Mouse (Mus musculus): ENCODE measurements around the gene Nipa1. TPM values are rescaled to one million over a fixed set of nuclear protein-coding genes. Genes with fewer than 3 reads are reported as not detected.
A peak's percentile ranks its signal among the peaks of the same experiment; 100 is the strongest.
"Not testable (repeated sequence)": the region's sequence is repeated elsewhere in the genome, so short reads cannot be mapped to it uniquely, and the experiment has no call there.

Gene Nipa1
- polyA plus RNA-seq (2015; fragmentation: Nextera tagmentation; extraction: Ambion mirVana), result 0.83 and 1.0 TPM in 2 replicates

DNA sequence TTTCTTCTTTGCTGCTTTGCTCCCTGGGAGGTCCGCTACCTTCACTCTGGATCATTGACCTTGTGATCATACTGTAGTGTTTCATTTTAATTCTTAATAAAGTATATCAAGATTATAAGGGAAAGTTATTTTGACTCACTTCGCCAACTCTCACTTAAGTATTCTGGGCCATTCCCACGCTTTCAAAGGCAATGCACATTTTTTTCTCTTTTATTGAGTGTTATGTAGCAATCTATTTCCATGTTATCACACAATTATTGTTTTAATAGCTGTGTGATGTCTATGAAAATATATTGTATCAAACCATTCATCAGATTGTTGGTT, at the start of gene Nipa1:
Nipa1 (minus strand) TSS at position 25 of the 324 bp plus-strand sequence.
- DNase-seq (ENCODE audit: low spot score), result no peak

DNA sequence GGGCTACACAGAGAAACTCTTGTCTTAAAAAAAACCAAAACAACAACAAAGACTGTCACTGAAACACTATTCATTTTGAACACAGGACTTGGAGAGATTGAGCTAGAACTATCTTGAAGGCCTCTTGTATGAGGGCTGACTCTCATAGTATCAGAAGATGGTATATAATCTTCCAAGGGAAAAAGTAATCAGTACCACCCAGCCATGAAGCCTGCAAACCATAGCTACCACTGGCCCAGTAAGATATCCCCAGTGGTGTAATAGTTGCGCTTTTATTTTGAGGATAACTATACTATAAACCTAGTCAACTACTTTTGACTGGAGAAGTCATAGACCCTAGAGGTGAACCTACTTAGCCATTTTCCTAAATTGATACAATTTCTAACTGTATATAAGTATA, 46.9 kb upstream of the Nipa1 start:
- DNase-seq (ENCODE audit: low spot score), result no peak

DNA sequence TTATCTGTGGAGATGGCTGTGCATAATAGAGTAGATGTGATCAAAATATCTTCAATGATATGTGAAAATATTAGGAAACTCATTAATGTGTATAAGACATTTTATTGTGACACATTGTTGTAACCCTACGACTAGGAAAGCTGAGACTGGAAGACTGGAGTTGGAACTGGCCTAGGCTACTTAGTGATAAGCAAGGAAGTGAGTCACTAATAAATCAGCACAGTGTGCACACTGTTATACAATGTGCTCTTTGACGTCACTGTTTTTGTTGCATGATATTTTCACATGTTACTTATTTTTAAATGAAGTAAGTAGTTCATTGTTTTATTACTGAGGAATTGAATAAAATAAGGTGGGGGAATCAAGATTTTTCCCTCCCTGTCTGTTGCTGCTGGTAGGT, 46.4 kb upstream of the Nipa1 start:
- DNase-seq (ENCODE audit: low spot score), result no peak

DNA sequence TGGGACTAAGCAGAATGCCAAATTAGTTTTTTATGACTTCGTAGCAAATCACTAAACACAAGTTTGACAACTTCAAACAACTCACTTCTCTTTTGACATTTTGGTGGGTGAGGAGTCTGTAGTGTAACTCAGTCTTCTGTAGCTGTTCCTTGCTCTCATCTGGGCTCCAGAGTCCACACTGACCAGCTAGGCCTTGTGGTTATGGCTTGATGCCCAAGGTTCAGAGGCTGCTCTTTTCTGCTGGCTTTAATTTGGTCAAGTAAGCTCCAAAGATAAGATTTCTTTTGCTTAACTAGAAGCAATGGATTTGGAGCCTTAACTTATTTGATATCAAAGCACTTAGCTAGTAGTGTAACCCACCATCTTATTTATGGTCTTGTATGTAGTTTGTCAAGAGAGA, 45.1 kb upstream of the Nipa1 start:
- DNase-seq (ENCODE audit: low spot score), result no peak

DNA sequence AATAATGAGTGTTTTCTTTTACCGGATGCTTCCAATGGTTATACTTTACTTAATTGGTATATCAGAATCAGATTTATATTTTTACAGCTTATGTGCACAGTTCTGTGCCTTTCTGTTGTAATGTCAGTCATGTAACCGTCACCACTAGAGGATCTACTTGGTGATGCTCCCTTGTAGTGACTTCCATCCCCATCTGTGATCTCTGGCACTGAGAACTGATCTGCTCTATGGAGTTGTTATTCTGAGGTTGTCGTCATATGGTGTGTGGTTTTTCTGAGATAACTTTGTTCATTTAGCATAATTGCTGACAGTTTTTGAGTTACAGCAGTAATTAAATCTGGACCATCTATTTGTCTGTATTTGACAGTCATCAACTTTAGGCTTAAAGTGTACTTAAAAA, 35.6 kb upstream of the Nipa1 start:
- no peak for DNase-seq (ENCODE audit: low spot score)

DNA sequence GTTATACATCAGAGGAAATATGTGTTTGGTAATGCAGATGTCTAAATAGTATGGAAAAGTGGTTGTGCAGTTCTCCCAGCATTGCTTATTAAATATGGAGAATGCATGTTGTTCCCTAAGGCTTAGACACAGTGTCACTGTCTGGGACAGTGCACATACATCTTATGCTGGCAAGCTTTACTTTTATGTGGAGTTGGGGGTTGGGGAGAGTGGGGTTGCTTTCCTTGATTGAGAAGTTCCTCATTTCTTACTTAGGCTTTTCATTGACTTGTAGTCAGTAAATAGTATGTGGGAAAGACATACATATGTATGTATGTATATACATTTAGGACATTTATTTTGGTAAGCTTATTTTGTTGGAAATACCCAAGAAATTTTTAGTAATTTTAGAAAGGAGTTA, 33.2 kb upstream of the Nipa1 start:
- DNase-seq (ENCODE audit: low spot score), result no peak

DNA sequence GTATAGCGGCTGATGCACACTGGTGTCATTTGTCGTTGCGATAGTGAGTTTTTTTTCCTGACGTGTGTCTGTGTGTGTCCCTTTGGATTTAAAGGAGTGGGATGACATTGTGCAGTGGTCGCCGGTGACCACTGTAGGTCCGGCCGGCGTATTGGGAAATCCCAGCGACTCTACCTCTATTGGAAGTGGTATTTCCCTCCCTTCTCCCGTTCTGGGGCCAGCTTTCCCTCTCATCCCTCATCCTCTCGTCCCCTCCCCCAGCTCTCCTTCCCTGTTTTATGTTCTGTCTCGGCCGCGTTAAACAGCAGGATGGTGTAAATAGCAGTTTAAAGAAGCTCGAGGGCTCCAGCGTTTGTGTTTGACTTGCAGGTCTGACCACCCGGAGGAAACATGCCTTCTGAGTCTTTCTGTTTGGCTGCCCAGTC, 30.7 kb upstream of the Nipa1 start:
- no peak for DNase-seq (ENCODE audit: low spot score)

DNA sequence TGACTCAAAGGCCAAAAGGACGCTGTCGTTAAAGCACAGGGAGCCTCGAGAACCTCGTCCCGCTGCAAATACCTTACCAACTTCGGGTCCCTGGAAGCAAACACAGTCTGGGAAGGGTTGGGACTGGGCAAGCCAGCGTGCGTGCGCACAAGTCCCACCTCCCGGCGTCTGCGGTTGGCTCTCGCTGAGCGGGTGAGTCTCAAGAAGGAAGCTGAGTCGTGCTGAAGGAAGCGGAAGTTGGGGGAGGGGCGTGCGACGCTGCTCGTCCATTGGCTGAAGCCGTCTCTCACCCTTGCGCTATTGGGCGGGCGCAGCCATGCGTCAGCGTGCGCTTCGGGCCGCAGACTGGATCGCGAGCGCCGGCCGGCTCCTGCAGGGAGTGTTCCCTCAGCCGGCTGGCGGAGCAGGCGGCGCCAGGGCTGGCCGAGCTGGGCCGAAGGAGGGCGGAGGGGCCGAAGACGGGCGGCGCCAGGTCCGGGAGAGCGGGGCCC, 30.1 kb upstream of the Nipa1 start, which contains the start of gene Herc2:
Herc2 (plus strand) TSS at position 366 of the 491 bp plus-strand sequence.
- peak; percentile 98 for DNase-seq (ENCODE audit: low spot score)

DNA sequence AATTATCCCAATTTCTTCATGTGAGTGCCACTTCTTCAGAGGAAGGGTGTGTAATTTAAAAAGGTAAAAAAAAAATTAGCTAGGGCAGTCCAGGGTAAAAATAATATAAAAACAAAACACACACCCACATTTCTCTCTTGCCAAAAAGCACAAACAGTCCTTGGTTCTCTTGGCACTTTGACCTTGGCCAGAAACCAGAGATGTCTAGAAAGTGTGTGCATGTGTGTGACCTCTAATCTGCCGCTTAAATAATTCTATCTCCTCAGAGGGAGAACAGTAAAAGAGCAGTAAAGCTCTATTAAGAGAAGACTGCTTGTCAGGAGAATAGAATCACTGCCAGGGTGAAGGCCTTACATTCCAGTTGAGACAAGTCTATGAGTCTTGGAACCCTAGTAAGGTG, 27.4 kb upstream of the Nipa1 start:
- DNase-seq (ENCODE audit: low spot score), result no peak

DNA sequence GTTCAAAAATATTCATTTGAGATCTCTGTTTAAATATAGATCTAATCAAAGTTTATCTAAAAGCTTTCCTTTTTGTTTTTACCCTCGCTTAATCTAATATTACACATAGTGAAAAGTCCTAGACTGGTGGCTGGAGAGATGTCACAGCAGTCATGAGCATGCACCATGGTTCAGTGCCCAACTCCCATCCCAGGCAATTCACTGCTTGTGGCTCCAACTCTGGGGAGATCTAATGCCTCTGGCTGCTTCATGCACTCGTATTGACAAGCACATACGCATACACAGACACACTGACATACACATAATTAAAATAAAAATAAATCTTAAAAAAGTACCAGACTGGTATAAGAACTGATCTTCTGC, 24.5 kb upstream of the Nipa1 start:
- DNase-seq (ENCODE audit: low spot score), result no peak

DNA sequence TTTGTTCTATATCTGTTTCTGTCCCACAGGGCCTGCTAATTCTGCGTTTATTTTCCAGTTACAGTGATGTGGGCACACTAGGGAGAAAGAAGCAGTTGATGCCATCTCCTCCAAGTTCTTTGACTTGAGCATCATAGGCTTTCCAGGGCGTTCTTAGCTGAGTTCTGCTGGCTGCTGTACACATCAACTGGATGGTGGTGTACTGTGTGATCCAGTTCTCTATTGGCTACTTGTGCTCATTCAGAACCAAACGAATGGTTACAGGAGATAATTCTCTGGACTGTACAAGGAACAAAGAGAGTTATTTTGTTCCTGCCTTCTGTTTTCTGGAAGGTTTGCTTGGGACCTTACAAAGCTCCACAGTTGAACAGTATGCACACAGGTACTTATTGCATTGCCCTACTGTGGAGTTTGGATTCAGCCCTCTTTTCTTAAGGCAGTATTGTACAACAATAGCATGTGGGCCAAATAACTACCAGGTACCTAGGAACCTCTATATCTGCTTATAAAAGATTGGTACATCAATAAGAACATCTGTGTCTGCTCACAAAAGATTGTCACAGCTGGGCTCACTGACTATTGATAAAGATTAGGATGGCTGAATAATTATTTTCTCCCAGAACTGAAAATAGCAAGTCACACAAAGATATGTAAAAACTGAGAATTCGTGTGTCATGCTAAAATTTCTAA, 24.0 kb upstream of the Nipa1 start:
- no peak for DNase-seq (ENCODE audit: low spot score)

DNA sequence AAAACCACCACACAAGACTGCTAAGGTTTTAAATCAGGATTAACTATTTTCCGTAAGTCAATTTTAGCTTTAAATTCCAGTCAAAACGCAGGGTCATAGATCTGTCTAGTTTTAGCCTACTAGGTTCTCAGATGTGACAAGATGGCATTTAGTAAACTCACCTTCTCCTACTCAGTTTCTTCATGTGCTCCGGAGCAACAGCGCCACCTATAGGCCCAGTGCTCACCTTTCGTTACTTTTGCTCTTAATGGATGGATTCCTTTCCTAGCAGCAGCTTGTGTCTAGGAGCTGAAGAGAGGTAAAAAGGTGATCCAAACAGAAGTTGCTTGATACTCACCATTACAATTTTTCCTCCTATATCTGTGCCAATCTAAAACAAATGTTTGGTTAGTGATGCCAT, 22.6 kb upstream of the Nipa1 start:
- DNase-seq (ENCODE audit: low spot score), result peak; percentile 74

DNA sequence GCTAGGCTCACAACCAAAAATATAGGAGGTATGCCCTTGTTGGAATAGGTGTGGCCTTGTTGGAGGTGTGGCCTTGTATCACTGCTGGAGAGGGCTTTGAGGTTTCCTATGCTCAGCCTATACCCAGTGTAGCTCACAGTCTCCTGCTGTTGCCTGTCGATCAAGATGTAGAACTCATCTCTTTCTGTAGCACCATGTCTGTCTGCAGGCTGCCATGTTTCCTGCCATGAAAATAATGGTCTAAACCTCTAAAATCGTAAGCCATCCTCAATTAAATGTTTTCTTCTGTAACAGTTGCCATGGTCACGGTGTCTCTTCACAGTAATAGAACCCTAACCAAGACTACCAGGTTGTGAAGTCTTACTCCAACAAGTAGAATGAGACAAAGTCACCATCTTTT, 3.8 kb upstream of the Nipa1 start:
- DNase-seq (ENCODE audit: low spot score), result no peak

DNA sequence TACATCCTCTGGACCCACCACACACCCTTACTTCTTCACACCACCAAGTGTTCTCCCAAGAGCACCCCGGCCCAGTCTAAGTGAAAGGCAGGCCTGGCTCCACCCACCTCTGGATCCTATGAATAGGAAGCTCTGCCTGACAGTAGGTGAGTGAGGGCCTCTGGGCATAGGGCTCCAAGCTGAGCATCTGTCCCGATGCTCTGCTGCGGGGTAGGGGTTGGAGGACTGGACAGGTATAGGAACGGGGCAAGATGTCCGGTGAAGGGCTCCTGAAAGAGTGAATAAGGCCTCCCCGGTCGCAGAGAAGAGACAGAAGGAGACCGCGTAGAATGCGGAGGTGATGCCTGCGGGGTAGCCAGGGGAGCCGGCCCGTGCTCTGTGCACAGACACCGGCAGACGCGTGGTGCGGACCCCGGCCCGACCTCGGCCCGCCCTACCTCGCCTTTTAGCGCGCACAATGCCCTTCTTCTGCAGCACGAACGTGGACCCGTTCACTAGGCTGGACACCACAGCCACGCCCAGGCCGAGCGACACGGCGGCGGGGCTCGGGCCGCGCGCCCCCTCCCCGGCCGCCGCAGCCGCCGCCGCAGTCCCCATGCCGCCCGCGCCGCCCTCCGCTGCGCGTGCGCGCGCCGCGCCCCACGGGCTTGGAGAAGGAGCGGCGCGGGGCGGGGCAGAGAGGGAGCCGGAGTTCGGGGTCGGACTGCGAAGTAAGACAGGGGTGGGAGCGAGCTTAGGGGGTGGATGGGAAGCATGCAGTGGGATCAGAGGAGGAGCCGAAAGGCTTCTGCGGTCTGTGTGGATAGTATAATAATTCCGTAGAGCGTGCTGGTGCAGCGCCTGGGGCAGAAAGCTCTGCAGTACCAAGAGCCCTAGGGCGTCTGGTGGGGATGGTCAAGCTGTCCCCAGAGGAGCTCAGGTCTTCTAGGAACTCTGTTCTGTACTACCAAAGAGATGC, 503 bp downstream of the Nipa1 start:
- DNase-seq (ENCODE audit: low spot score), result peak; percentile 27

DNA sequence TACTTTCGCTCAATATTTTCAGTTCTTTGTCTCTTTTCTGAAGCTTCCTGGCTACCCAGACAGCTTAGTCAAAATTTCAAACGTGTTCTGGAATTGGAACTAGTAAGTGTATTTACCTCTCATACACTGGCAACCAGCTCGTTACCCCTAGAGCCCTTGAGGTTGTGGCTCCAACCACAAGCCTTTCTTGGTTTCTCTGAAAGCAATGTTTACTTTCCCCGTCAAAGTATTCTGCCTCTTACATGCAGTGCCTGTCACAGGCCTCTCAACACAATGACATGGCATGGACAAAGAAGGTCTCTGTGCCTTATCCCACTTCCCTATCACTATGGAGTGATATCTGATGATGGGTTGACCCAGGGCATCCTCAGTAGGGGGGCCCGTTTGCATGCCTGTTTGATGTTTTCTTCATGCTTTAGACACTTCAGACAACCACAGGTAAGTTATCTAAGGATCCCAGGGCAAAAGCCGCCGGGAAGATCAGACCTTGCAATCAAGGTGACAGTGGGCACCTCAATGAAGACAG, 1.2 kb downstream of the Nipa1 start:
- DNase-seq (ENCODE audit: low spot score), result peak; percentile 3

DNA sequence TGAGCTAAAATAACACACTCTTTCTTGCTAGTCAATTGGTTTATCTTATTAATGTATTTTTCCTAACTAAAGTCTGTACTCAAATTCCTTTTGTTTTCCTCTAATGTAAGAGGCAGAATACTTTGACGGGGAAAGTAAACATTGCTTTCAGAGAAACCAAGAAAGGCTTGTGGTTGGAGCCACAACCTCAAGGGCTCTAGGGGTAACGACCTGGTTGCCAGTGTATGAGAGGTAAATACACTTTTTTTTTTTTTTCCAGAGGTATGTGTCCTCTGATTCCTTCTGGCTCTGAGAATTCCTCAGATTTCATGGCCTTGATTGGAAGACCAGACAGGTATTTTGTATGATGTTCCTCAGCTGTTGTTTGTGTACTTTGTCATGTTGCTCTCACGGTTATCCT, 2.0 kb downstream of the Nipa1 start:
- DNase-seq (ENCODE audit: low spot score), result no peak

DNA sequence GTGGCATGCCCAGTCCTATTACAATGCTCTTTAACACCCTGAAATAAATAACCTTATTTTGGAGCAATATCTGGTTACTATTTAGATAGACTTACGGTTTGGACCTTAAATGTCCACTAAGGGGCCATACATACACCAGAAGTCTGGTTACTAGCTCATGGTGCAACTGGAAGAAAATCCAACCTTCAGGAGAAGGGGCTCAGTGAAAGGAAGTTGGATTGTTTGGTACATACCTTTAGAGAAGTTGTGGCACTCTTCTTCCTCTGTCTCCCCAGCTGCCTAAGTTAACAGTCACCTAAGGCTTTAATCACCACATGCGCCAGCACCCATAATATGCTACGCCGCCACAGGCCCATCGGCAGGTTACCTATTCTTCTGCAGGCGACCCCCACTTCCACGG, 3.9 kb downstream of the Nipa1 start:
- no peak for DNase-seq (ENCODE audit: low spot score)

DNA sequence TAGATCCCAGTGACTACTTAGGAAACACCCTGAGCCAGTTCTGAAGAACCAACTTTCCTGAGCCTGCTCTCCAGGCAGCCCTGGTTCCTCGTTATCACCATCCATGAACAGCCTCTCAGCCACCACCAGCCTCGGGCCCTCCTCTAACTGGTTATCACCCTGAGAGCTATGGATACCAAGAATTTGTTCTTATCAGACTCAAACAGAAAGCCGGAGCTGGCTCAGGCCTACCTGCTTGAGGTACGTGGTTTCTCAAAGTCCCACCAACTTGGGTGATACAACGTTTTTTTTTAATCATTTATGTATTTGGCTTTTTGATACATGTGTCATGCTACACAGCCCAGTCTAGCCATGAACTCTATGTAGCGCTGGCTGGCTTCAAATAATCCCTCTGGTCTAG, 4.6 kb downstream of the Nipa1 start:
- DNase-seq (ENCODE audit: low spot score), result no peak

DNA sequence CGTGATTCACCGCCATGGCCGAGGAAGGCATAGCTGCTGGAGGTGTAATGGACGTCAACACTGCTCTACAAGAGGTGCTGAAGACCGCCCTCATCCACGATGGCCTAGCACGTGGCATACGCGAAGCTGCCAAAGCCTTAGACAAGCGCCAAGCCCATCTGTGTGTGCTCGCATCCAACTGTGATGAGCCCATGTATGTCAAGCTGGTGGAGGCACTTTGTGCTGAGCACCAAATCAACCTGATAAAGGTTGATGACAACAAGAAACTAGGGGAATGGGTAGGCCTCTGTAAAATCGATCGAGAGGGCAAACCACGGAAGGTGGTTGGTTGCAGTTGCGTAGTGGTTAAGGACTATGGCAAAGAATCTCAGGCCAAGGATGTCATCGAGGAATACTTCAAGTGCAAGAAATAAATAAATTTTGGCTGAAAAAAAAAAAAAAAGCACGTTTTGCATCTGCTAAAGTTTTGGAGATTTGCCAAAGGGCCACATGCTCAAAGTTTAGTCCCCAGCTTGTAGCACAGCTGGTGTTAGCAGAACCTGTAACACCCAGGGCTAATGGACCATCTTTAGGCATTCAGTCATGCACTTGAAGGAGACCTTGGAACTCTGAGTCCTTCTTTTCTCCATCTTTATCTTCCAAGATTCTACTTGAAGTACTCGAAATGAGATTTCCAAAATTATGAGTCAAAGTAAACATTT, 5.6 kb downstream of the Nipa1 start:
- DNase-seq (ENCODE audit: low spot score), result not testable (repeated sequence)

DNA sequence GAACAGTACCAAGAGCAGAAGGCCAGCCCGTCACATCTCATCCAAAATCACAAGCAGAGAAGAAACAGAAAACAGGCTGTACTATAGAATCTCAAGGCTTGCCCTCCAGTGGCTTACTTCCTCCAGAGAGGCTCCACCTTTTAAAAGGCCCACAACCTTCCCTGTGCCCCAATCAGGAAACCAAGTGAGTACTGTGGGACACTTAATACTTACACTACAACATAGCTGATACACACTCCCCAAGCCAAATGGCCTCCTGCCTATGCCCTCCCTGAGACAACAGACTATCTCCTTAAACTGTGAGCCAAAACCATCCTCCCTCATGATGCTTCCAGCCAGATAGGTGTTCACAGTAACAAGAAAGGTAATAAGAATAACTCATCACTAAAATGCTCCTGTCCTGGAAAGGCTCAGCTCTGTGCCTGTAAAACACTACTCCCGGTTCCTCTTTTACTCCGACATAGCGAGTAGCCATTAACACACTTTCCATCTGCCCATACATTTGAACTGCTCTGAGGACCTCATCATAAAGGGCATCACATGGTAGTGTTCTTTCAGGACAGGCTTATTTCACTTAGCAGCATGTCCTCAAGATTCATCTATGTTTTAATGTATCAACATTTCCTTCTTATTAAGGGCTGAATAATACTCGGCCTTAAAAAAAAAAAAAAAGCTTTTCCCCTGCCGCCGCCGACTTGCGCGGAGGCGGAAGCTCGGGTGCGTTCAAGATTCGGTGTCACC, 6.3 kb downstream of the Nipa1 start:
- DNase-seq (ENCODE audit: low spot score), result no peak

DNA sequence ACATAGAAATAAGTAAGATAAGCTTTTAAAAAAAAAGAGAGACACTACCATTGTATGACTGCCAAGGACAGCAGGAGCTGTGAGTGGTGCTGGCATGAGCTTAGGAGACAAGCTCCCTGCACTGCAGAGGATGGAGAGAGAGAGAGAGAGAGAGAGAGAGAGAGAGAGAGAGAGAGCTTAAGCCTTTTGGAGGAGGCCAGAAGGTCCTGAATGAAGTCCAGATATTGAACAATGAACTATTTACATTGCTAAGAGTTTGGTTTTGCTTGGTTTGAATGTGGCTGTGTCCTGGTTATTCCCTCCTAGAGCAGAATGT, 8.8 kb downstream of the Nipa1 start:
- DNase-seq (ENCODE audit: low spot score), result no peak
